Mouse (Mus musculus) gastrocnemius, adult 2 months (tissue): ENCODE data around the gene Lrrc31. TPM values are rescaled to one million over a fixed set of nuclear protein-coding genes. Genes with fewer than 3 reads are reported as not detected.
"Not testable (repeated sequence)": the region's sequence is repeated elsewhere in the genome, so short reads cannot be mapped to it uniquely, and the experiment has no call there.

Source experiments
- DNase-seq: peaks from one replicate; pipeline ENCODE4 v3.0.0; 2022
- H3K27ac ChIP-seq: fragments of 200-600 bp; 2 replicates; pipeline ENCODE4 v1.8.1; 2022; ENCODE audit warnings: mild to moderate bottlenecking
- H3K4me3 ChIP-seq: fragments of 200-600 bp; 2 replicates; pipeline ENCODE4 v1.8.1; 2022; ENCODE audit warnings: mild to moderate bottlenecking, moderate library complexity
- CTCF ChIP-seq: fragments of 200-600 bp; IDR thresholded peaks from 2 replicates; pipeline ENCODE4 v1.8.1; 2022; ENCODE audit warnings: antibody characterized with exemption, mild to moderate bottlenecking, moderate library complexity
- intact Hi-C: fragments of 180-260 bp; cut with DNase I; formaldehyde crosslinking; loops from one replicate; pipeline ENCODE4 v1.15.1; 2025
- long read RNA-seq, 2 experiments: library from polyadenylated mRNA; stranded (forward); transcript quantifications; one replicate each; pipeline ENCODE4 v2.0.0; 2021
- total RNA-seq, 2 experiments: library from RNA; stranded (reverse); gene quantifications; 2 replicates each; pipeline ENCODE4 v1.2.3; 2021

Lrrc31 gene
- total RNA-seq = not detected
- long read RNA-seq, experiment 1 = 0 reads
- long read RNA-seq, experiment 2 = 0 reads

DNA sequence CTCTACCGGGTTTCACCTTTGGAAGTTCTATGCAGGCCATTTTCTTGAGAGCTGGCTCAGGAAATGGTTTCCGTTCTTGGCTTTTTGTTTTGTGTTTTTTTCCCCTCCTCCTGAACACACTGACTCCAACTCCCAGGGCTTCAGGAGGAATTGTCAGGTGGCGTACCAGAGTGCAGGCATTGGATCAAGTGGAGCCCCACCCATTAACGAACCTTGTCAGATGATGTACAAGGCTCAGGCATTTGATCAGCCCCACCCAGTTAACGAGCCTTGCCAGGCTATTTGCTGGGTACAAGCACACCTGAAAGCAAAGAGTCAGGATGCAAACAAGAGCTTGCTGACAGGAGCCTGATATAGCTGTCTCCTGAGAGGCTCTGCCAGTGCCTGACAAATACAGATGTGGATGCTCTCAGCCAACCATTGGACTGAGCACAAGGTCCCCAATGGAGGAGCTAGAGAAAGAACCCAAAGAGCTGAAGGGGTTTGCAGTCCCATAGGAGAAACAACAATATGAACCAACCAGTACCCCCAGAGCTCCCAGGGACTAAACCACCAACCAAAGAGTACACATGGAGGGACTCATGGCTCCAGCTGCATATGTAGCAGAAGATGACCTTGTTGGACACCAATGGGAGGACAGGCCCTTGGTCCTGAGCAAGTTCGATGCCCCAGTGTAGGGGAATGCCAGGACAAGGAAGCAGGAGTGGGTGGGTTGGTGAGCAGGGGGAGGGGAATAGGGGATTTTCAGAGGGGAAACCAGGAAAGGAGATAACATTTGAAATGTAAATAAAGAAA, at the start of gene Lrrc31:
Lrrc31 (minus strand) TSS at position 133 of the 795 bp plus-strand sequence.
- intact Hi-C loops = loop anchor here (10.0 kb wide), 1 partner anchor 195 kb away; no protein-coding TSS in a partner anchor
- not testable (repeated sequence) for DNase-seq, H3K4me3 ChIP-seq, H3K27ac ChIP-seq

DNA sequence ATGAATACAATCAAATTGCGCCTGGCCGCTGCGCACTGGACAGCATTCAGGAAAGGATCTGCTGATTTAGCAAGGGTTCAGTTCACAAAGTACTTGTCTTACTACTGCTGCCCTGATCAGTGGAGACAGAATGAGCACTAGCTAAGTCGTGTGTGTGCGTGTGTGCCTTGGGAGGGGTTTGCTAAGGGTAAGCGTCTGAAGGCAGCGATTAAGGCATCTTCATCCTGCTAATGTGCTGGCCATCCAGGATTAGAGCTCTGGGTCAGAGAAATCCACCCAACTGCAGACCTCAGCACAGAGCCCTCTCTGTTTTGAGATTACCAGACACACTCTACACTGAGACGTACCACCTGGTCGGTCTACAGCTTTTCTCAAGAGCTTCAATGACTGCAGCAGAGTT, 48.7 kb upstream of the Lrrc31 start:
- no peak for TF ChIP-seq CTCF
- no peak overlapping the region for H3K4me3 ChIP-seq
- no peak overlapping the region for H3K27ac ChIP-seq
- DNase-seq = no peak
- intact Hi-C loops = no loop called here

DNA sequence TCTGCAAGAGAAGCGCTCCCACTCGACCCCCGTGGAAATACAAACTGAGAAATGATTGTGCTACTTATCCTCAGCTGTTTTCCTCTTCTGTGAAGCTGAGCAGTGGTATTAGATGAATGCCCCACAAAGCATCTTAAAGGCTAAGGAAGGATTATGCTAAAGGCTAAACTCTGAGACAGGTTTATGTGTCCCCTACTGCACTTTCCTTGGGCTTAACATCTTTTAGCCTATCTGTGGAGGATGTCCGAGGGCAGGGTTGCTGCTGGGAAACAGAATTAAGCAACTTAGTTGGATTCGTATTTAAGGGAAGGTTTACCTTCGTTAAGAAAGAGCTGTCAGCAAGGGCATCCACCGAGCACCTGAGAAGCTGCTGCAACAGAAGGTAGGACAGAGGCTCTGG, 46.4 kb upstream of the Lrrc31 start, which contains the start of gene Samd7:
Samd7 (plus strand) TSS at position 288 of the 400 bp plus-strand sequence.
- no peak for TF ChIP-seq CTCF
- H3K4me3 ChIP-seq = no peak within 1 kb of the TSS
- DNase-seq = no peak
- no peak within 1 kb of the TSS for H3K27ac ChIP-seq
- intact Hi-C loops = no loop called here

DNA sequence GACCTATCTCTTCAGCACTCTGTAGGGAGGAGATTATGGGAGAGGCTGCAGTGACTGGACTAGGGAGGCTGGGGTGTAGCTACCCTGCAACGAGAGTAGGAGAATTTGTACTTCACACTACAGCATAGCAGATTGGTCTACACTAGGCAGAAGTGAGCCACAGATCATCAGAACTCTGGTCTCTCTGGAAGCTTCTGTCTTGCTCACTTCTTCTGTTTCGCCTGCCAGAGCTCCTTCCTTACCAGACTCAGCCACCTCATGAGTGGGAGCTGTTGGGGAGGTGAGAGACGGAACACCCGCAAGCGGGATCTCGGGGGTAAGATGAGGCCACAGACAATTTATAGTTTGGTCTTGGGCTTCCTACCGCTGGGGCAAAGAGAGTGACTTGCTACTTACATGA, 43.2 kb upstream of the Lrrc31 start:
- intact Hi-C loops = no loop called here
- no peak for DNase-seq
- Histone ChIP-seq H3K27ac (no peak overlapping the region), H3K4me3 (no peak overlapping the region)
- TF ChIP-seq CTCF = no peak

DNA sequence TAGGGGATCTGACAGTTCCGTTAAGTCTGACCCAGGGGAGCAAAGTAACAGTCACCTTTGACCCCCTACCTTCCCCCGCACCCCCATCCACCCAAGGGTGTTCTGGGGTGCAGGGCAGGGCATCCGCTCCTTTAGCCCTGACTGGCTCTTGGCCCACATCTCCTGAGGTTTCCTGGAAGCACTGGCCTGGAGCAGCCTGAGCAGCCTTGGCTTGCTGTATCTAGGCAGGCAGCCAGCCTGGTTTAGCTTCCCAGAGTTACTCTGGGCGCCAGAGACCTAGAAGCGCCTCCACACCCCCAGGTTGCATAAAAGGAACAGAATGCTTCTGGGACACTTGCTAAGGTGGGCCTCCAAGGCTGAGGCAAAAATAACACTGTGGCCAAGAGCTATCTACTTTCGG, 41.7 kb upstream of the Lrrc31 start:
- intact Hi-C loops = no loop called here

DNA sequence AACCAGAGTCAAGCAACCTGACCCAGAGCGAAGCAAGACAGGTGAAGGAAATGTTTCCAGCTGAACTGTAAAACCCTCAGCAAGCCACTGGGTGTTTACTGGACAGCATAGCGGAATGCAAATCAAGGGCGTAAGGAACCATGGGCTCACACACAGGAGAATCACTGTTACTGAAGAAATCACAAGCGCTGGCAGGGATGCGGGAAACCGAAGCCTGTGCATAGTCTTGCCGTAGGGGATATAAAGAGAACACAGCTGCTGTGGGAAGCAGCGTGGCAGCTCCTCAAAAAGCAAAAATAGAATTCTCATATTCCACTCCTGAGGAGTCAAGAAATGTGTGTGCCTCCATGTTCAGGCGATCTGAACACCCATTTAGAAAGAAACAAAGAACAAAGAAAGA, 37.2 kb upstream of the Lrrc31 start:
- no peak for TF ChIP-seq CTCF
- Histone ChIP-seq H3K27ac (peak overlapping the region; percentile 60), H3K4me3 (peak overlapping the region; percentile 21; the same call in 1 of the 2 replicates)
- peak; percentile 81 for DNase-seq
- intact Hi-C loops = loop anchor here (2.0 kb wide), 1 partner anchor 56 kb away; the partner anchor contains the start of gene Sec62

More for the DNA sequence above, 41.7 kb upstream of the Lrrc31 start:
- DNase-seq = peak; percentile 89
- H3K27ac ChIP-seq = no peak overlapping the region
- H3K4me3 ChIP-seq = no peak overlapping the region
- no peak for TF ChIP-seq CTCF

DNA sequence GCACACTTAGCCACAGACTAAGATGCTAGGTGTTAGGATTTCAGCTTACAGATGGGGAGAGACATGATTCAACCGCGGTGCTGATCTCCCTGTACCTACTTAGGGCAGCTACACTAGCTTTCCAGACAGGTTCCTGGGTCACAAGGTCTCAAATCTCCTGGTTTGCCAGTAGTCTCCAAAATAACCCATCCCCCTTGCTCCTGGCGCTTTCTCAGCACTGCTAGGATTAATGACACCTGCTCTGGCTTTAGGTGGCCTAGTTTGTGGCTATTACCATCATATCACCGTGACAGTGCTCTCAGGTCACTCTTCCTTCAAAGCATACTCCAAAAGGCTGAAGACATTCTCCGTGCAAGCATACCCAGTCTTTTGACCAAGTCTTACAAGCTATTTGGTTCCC, 29.4 kb upstream of the Lrrc31 start:
- no peak for TF ChIP-seq CTCF
- Histone ChIP-seq H3K27ac (no peak overlapping the region), H3K4me3 (no peak overlapping the region)
- intact Hi-C loops = no loop called here
- DNase-seq = peak; percentile 70

DNA sequence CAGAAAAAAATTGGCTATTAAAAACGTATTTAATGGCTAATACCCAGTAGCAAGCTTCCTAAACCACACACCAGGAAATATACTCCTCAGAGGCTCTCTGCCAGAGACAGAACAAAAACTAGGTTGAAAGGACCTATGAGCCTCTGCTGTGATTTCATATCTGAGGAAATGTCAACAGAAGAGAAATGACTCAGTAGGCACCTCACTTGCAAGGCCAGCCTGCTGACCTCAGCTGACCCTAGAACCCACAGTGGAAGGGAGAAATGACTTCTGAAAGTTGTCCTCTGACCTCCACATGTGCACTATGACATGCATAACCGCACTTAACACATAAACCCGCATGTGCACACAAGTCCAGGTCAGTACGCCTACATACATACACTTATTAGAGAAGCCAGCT, 27.6 kb upstream of the Lrrc31 start:
- Histone ChIP-seq H3K27ac (no peak overlapping the region), H3K4me3 (no peak overlapping the region)
- no peak for DNase-seq
- TF ChIP-seq CTCF = no peak
- intact Hi-C loops = no loop called here

DNA sequence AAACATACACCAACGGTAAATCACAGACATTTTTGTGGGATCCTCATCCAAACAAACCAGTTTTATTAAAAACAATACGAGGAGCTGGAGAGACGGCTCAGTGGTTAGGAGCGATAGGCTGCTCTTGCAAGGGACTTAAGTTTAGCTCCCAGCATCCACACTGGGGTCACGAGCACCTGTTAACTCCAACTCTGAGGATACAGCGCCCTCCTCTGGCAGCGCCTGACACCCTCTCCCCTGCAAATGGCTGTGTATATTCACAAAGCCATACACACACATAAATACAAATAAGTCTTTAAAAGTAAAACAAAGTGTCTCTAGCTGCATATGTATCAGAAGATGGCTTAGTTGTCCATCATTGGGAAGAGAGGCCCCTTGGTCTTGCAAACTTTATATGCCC, 25.9 kb upstream of the Lrrc31 start:
- Histone ChIP-seq H3K4me3 (no peak overlapping the region), H3K27ac (no peak overlapping the region)
- TF ChIP-seq CTCF = peak; percentile 29; the same call in 1 of the 2 replicates
- DNase-seq = peak; percentile 19
- intact Hi-C loops = no loop called here

DNA sequence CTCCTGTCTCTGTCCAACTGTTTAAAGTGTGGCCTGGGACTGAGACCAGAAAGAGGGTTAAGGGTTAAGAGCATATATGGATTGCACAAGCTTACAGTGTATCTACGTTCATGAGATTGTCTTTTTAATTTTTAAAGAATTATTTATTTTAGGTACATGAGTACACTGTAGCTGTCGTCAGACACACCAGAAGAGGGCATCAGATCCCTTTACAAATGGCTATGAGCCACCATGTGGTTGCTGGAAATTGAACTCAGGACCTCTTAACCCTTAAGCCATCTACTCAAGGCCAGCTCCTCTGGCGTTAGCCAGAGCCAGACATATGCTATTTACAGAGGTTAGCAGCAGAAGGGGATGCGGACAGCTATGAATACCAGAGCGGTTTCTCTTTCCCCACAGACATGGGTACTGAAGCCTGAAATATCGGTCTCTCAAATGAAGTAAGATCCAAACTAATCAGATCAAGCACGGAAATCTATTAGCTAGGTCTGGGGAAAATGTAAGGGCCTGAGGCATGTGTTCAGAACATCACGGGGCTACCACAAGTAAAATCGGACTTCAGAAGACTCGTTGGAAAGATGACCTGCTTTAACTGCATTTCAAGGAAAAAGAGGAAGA, 25.3 kb upstream of the Lrrc31 start:
- intact Hi-C loops = loop anchor here (5.0 kb wide), 1 partner anchor 67 kb away; the partner anchor contains the start of gene Sec62
- no peak for DNase-seq
- Histone ChIP-seq H3K4me3 (no peak overlapping the region), H3K27ac (no peak overlapping the region)
- peak; percentile 37 for TF ChIP-seq CTCF

DNA sequence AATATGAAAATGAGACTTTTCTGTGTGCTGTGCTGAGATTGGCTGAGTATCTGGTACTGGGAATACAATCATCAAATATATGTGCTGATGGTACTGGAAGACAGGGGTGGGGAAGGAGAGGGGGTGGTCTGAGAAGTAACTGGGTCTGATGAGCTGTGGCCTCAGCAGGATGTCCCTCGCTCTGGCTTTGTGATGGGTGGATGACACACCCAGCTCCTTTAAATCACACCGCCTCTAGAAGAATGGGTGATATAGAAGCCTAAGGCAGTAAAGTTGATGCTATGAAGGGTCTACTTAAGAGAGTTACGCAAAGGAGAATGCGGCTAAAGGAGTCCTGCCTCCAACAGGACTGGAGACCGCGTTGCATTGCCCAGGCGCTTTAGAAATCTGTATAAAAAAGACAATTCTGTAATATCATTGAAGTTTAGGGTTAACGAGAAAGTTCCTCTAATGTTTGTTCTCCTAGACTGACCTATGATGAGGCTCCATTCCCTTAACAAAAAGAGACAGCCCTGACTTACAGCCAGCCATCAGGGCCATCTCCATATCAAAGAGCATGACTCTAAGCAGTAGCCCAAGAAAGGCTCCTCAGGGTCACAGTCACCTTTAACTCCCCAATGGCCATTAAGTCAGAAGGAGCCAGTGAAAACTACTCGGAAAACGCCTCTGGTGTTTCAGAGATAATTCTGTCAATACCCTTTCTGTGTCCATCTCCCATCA, 24.6 kb upstream of the Lrrc31 start:
- intact Hi-C loops = loop anchor here (5.0 kb wide), 1 partner anchor 68 kb away; the partner anchor contains the start of gene Sec62
- no peak overlapping the region for H3K4me3 ChIP-seq
- DNase-seq = no peak
- TF ChIP-seq CTCF = no peak
- H3K27ac ChIP-seq = no peak overlapping the region

DNA sequence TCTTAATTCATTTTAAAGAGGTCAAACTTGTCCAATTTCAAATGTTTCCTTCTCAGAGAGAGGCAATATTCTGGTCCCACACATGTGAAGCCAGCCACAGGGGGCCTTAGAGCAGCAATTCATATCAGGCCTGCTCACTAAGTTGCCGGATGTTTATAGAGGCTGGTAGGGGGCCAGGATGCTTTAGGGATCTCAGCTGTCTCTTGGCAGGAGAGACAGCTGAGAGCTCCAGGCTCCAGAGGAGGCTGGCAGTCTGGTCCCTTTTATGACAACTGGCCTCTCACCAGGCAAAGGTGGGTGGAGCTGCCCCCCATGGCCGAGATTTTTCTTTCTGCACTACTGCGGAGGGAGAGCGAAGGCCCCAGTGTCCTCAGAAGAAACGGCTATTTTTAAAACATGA, 23.5 kb upstream of the Lrrc31 start:
- intact Hi-C loops = loop anchor here (5.0 kb wide), 1 partner anchor 69 kb away; the partner anchor contains the start of gene Sec62
- no peak for TF ChIP-seq CTCF
- DNase-seq = peak; percentile 68
- Histone ChIP-seq H3K4me3 (no peak overlapping the region), H3K27ac (no peak overlapping the region)
